ENCODE assay signal across 8 mouse cellular contexts in the genomic region with DNA sequence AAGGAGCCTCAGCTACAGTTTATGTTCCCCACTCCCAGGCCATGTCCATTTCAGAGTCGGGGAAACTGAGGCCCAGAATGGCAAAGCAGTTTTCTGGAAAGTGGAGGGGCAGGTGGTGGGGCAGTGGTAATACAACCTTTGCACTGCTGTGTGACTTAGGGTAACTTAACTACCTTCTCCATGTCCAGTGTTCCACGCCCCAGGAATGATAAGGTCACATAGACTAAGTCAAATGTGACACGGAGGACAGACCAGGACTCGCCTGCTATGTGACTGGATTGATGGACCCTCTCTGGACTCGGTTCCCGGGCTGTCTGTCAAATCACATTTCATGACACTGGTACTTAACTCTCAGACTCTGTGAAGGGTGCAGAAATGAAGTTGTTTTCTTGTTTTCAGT. TPM values are rescaled to one million over a fixed set of nuclear protein-coding genes. Genes with fewer than 3 reads are reported as not detected.
DNase-seq lines count a peak whose midpoint lies in the region; ATAC-seq and TF ChIP-seq lines count a peak whose summit lies in the region.

No protein-coding gene starts in this region.

- H3K4me1 ChIP-seq in lung, adult 2 months (ENCODE audit: control insufficient read depth, insufficient read depth, low read length) = peaks cover 6% of the 10 kb centered on the region; the same call in 1 of the 2 replicates
- peaks cover 5% of the 10 kb centered on the region; the same call in 1 of the 2 replicates for H3K4me1 ChIP-seq in embryonic facial prominence, embryonic 14.5 days (ENCODE audit: control insufficient read depth, insufficient read depth, low read length)
- peaks cover 5% of the 10 kb centered on the region for H3K4me1 ChIP-seq in intestine, embryonic 14.5 days (replicated peaks; ENCODE audit: control insufficient read depth, insufficient read depth, low read length)

- no peaks in the 10 kb centered on the region for H3K27me3 ChIP-seq in embryonic facial prominence, embryonic 14.5 days (replicated peaks; ENCODE audit: control insufficient read depth, insufficient read depth, low read length)
- no peaks in the 10 kb centered on the region for H3K27me3 ChIP-seq in intestine, embryonic 14.5 days (replicated peaks; ENCODE audit: control insufficient read depth, insufficient read depth, low read length)
- no peaks in the 10 kb centered on the region for H3K27me3 ChIP-seq in myocyte (ENCODE audit: control insufficient read depth, insufficient read depth, insufficient read length)

- peak overlapping the region; percentile 54 for H3K4me2 ChIP-seq in embryonic facial prominence, embryonic 14.5 days (ENCODE audit: low read depth, low read length)
- peak overlapping the region; percentile 61 for H3K4me2 ChIP-seq in intestine, embryonic 14.5 days (ENCODE audit: low read length)
- H3K4me2 ChIP-seq in myocyte (ENCODE audit: low read depth) = peak overlapping the region; percentile 84

- no peak for TF ChIP-seq POLR2A in lung, adult 2 months (IDR thresholded peaks at IDR 0.05; ENCODE audit: borderline replicate concordance, extremely low read depth, low read depth, low read length)
- no peak for TF ChIP-seq POLR2A in myocyte (IDR thresholded peaks at IDR 0.05; ENCODE audit: insufficient read length, low read depth)

- H3K4me3 ChIP-seq in lung, adult 2 months (replicated peaks; ENCODE audit: extremely low read depth, low read depth, low read length) = peak overlapping the region; percentile 67
- H3K4me3 ChIP-seq in embryonic facial prominence, embryonic 14.5 days (ENCODE audit: low read depth, low read length) = peak overlapping the region; percentile 33
- H3K4me3 ChIP-seq in intestine, embryonic 14.5 days (ENCODE audit: low read depth, low read length) = no peak overlapping the region
- peak overlapping the region; percentile 19 for H3K4me3 ChIP-seq in myocyte

- no peak for DNase-seq in lung, adult 2 months
- DNase-seq in lung, adult 18-20 months = no peak
- DNase-seq in embryonic facial prominence, embryonic 14.5 days (ENCODE audit: low spot score) = no peak
- DNase-seq in intestine, embryonic 14.5 days (ENCODE audit: low spot score) = no peak
- no peak for DNase-seq in frontal cortex, postnatal 36 days (ENCODE audit: low spot score in 2 of 2)
- no peak for DNase-seq in MN1 (ENCODE audit: low spot score)
- DNase-seq in spleen, postnatal 10 days (ENCODE audit: low spot score in 2 of 2) = no peak

- no peaks in the 10 kb centered on the region for H3K9me3 ChIP-seq in embryonic facial prominence, embryonic 14.5 days (ENCODE audit: control insufficient read depth, low read length)
- H3K9me3 ChIP-seq in intestine, embryonic 14.5 days (ENCODE audit: control insufficient read depth, low read length) = no peaks in the 10 kb centered on the region

- H3ac ChIP-seq in myocyte (ENCODE audit: control insufficient read depth, insufficient read length) = no peak overlapping the region

- ATAC-seq in embryonic facial prominence, embryonic 14.5 days (ENCODE audit: low read depth) = no peak
- no peak for ATAC-seq in intestine, embryonic 14.5 days (replicated peaks; ENCODE audit: low FRiP score, low TSS enrichment, low read depth)

- no peak overlapping the region for H3K9ac ChIP-seq in embryonic facial prominence, embryonic 14.5 days (ENCODE audit: low read depth, low read length)
- no peak overlapping the region for H3K9ac ChIP-seq in intestine, embryonic 14.5 days (ENCODE audit: low read length)

- no peak for TF ChIP-seq CTCF in lung, adult 2 months (IDR thresholded peaks at IDR 0.05; ENCODE audit: insufficient read depth, low read length)

- 55% methylated on average over 6 of the region's 6 CpGs for WGBS in lung, adult 2 months
- 79% methylated on average over 6 of the region's 6 CpGs for WGBS in embryonic facial prominence, embryonic 14.5 days
- 81% methylated on average over 6 of the region's 6 CpGs for WGBS in intestine, embryonic 14.5 days

- H3K79me2 ChIP-seq in myocyte (ENCODE audit: control insufficient read depth, insufficient read depth) = no peaks in the 10 kb centered on the region

- H3K27ac ChIP-seq in embryonic facial prominence, embryonic 14.5 days (replicated peaks; ENCODE audit: low read depth, low read length) = no peak overlapping the region
- H3K27ac ChIP-seq in intestine, embryonic 14.5 days (ENCODE audit: low read depth) = no peak overlapping the region

- no peaks in the 10 kb centered on the region for H3K36me3 ChIP-seq in embryonic facial prominence, embryonic 14.5 days (ENCODE audit: control insufficient read depth, insufficient read depth, low read length)
- H3K36me3 ChIP-seq in intestine, embryonic 14.5 days (ENCODE audit: control insufficient read depth, insufficient read depth, low read length) = no peaks in the 10 kb centered on the region
- no peaks in the 10 kb centered on the region for H3K36me3 ChIP-seq in myocyte (ENCODE audit: control insufficient read depth, insufficient read depth)

TF ChIP-seq in myocyte, 11 proteins besides CTCF, POLR2A, EP300 and RAD21:
- TF ChIP-seq REST (IDR thresholded peaks at IDR 0.05; ENCODE audit: insufficient read depth, insufficient read length) = no peak
- no peak for TF ChIP-seq E2F4 (IDR thresholded peaks at IDR 0.05; ENCODE audit: insufficient read depth)
- no peak for TF ChIP-seq MYOG (IDR thresholded peaks at IDR 0.05; ENCODE audit: control insufficient read depth in 1 of 3, insufficient read depth in 1 of 3, insufficient read length in 2 of 3, low read depth in 2 of 3)
- TF ChIP-seq MYOD1 (IDR thresholded peaks at IDR 0.05; ENCODE audit: control insufficient read depth in 1 of 3, insufficient read length in 2 of 3, low read depth in 2 of 3) = no peak
- TF ChIP-seq CEBPB (IDR thresholded peaks at IDR 0.05; ENCODE audit: insufficient read depth, poor library complexity, severe bottlenecking) = no peak
- TF ChIP-seq POLR2AphosphoS2 (IDR thresholded peaks at IDR 0.05; ENCODE audit: insufficient read length, low read depth) = no peak
- no peak for TF ChIP-seq MAX (IDR thresholded peaks at IDR 0.05; ENCODE audit: low read depth)

RNA-seq across cellular contexts. Expression of a gene that starts 0.7 kb away (rescaled TPM):
- polyA plus RNA-seq in lung, adult 2 months (2012; rRNA removed) = 2.7 and 4.6 TPM in 2 replicates
- polyA plus RNA-seq in embryonic facial prominence, embryonic 14.5 days (2014; fragmentation: Nextera tagmentation; extraction: Ambion mirVana) = 0.24 and 0.39 TPM in 2 replicates
- 0.70 and 0.79 TPM in 2 replicates for polyA plus RNA-seq in intestine, embryonic 14.5 days (2014; fragmentation: Nextera tagmentation; extraction: Ambion mirVana)
- 0.01 TPM for polyA plus RNA-seq in myocyte (2012; fragmentation: generic; extraction: Trizol)

RNA-seq across cellular contexts. Expression of a gene that starts 17.7 kb away (rescaled TPM):
- polyA plus RNA-seq in lung, adult 2 months (2012; rRNA removed) = 0.06 TPM in 1 of 2 replicates, not detected in the other
- 0.10 TPM in 1 of 2 replicates, not detected in the other for polyA plus RNA-seq in embryonic facial prominence, embryonic 14.5 days (2014; fragmentation: Nextera tagmentation; extraction: Ambion mirVana)
- polyA plus RNA-seq in intestine, embryonic 14.5 days (2014; fragmentation: Nextera tagmentation; extraction: Ambion mirVana) = not detected in 2 replicates
- not detected for polyA plus RNA-seq in myocyte (2012; fragmentation: generic; extraction: Trizol)

RNA-seq across cellular contexts. Expression of a gene that starts 34.1 kb away (rescaled TPM):
- not detected in 2 replicates for polyA plus RNA-seq in lung, adult 2 months (2012; rRNA removed)
- polyA plus RNA-seq in embryonic facial prominence, embryonic 14.5 days (2014; fragmentation: Nextera tagmentation; extraction: Ambion mirVana) = 0.53 TPM in 1 of 2 replicates, not detected in the other
- polyA plus RNA-seq in intestine, embryonic 14.5 days (2014; fragmentation: Nextera tagmentation; extraction: Ambion mirVana) = not detected in 2 replicates
- polyA plus RNA-seq in myocyte (2012; fragmentation: generic; extraction: Trizol) = not detected

RNA-seq across cellular contexts. Expression of a gene that starts 35.6 kb away (rescaled TPM):
- 1.6 and 1.7 TPM in 2 replicates for polyA plus RNA-seq in lung, adult 2 months (2012; rRNA removed)
- polyA plus RNA-seq in embryonic facial prominence, embryonic 14.5 days (2014; fragmentation: Nextera tagmentation; extraction: Ambion mirVana) = 0.35 and 0.45 TPM in 2 replicates
- 0.49 and 0.60 TPM in 2 replicates for polyA plus RNA-seq in intestine, embryonic 14.5 days (2014; fragmentation: Nextera tagmentation; extraction: Ambion mirVana)
- 0.01 TPM for polyA plus RNA-seq in myocyte (2012; fragmentation: generic; extraction: Trizol)

RNA-seq across cellular contexts. Expression of a gene that starts 48.2 kb away (rescaled TPM):
- polyA plus RNA-seq in lung, adult 2 months (2012; rRNA removed) = not detected in 2 replicates
- polyA plus RNA-seq in embryonic facial prominence, embryonic 14.5 days (2014; fragmentation: Nextera tagmentation; extraction: Ambion mirVana) = not detected in 2 replicates
- polyA plus RNA-seq in intestine, embryonic 14.5 days (2014; fragmentation: Nextera tagmentation; extraction: Ambion mirVana) = not detected in 2 replicates
- not detected for polyA plus RNA-seq in myocyte (2012; fragmentation: generic; extraction: Trizol)
